Mouse (Mus musculus): Measurements from ENCODE around the gene Bbs1.

DNA sequence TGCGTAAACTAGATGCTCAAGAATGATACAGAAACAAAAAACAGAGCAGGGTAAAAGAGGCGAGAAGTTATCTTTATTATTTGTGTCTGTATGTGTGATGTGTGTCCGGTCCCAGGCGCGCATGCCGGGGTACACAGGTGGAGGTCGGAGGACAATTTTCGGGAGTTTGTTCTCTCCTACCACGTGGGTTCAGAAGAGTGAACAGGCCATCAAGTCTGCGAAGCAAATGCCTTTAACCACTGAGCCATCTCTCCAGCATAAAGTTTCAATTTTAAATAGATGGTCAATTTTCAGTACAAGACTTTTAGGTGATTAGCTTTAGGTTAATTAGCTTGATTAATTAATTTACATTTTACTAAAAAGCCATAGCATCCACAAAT, 27.1 kb downstream of the Bbs1 start:
- TF ChIP-seq POLR2A (IDR thresholded peaks at IDR 0.05; ENCODE audit: insufficient read depth, low read depth, low read length) = no peak
- TF ChIP-seq CTCF (IDR thresholded peaks at IDR 0.05; ENCODE audit: insufficient read depth, low read depth, low read length) = no peak
